Mouse (Mus musculus) c-Kit-negative CD71-positive TER-119-positive erythroid progenitor cells, embryonic 14.5 days (primary cell): Measurements from ENCODE around the gene Cep55.

Experiments
- DNase-seq: peaks from one replicate; pipeline ENCODE4 v3.0.0-alpha.2; 2013; ENCODE audit warnings: low read depth, low spot score

The Cep55 gene

DNA sequence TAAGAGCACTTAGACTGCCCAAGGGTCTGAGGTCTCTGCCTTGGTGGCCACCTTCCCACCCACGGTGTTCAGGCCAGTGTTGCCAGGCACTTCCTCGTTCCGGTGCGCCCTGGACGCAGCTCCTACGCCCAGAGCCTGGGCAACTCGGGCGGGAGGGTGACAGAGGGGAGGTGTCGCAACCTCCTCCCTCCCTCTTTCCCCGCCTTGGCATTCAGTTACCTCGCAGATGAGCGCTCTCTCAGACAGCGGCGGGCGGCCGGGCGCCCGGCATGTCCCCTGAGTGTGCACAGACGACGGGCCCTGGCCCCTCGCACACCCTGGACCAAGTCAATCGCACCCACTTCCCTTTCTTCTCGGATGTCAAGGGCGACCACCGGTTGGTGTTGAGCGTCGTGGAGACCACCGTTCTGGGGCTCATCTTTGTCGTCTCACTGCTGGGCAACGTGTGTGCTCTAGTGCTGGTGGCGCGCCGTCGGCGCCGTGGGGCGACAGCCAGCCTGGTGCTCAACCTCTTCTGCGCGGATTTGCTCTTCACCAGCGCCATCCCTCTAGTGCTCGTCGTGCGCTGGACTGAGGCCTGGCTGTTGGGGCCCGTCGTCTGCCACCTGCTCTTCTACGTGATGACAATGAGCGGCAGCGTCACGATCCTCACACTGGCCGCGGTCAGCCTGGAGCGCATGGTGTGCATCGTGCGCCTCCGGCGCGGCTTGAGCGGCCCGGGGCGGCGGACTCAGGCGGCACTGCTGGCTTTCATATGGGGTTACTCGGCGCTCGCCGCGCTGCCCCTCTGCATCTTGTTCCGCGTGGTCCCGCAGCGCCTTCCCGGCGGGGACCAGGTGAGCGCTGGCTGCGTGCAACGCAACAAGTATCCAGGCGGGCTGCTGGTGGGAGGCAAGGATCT is 42.3 kb downstream of the Cep55 start, which contains the start of gene Ffar4:
Gene Ffar4 (plus strand): TSS at position 214 of the 901 bp plus-strand sequence.
- DNase-seq = no peak

DNA sequence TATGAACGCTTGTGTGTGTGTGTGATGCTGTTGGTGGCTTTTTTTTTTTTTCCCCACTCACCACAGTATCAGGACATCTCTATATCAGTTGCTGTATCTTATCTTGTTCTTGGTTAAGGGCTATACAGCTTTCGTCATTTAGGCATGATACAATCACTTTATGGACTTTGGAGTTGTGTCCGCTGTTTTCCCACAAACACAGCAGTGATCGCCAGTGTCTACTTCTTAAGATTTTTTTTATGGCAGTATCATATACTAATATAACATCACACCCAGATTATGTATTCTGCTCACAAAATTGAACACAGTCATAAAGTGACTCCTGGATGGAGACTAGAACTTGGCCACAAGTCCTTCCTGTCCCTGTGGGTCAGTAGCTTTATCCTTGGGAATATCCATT is 53.1 kb downstream of the Cep55 start:
- DNase-seq = no peak

DNA sequence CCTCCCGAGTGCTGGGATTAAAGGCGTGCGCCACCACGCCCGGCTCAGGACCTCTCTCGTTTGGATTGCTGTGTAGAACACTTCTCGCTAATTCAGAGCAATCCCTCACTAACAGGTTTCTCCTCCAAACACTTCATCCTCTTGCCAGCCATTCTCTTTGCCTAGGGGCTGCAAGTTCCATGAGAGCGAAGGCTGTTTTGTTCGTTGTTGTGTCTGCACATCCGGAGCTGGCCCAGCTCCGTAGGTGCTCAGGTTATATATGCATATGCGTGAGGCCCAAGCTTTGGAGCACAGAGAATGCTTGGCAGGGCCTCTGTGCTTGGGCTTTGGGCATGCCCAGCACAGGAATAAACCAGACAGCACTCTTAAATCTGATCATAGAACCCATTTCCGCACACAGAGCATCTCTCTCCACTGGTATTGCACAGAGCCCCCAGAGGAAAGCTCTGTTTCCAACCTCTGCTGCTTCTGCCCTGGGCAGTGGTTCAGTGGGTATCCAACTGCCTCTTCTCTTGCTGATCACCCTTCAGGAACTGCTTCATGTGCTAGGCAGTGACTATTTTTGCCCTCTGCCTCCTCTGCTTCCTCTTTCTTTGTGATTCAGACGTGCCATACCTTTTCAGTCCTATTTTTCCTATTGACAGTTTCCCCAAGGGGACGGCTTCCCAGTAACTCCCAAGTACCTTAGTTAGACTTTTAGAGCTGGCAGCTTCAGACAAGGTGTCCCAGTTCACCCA is 54.9 kb downstream of the Cep55 start:
- DNase-seq = no peak

DNA sequence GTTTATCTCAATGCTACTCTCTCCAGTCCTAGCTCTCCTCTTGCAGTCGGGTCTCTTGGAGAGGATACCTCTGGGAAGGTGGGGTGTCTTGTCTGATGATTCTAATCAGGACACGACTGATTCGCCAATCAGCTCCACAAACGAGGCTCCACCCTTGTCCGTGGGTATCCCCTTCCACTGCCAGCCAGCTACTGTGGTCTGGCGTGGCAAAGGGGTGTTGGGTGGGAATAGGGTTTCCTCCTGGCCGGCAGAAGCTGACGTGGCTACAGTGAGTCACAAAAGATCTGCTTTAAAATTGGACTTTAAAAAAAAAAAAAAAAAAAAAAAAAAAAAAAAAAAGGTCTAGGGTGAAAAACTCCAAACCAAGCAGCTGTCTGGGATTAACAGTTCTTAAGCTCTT is 56.2 kb downstream of the Cep55 start:
- no peak for DNase-seq

DNA sequence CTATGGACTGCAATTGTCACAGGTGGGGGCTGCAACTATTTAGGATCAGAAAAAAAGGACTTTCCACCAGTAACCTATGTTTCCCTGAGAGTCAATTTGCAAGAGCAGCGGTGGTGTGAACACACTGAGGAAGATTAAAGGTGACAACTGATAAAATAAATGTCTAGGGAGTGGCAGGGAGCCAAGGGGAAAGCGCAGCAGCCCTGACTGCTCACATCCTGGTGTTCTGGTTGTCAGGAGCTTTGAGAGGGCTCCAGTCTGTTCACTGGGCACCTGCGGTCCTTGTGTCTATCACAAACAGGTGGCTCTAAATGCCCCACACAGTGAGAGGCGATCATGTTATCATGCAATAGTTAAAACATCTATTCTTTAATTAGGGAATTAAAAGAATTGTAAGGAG is 57.8 kb downstream of the Cep55 start:
- DNase-seq = no peak

DNA sequence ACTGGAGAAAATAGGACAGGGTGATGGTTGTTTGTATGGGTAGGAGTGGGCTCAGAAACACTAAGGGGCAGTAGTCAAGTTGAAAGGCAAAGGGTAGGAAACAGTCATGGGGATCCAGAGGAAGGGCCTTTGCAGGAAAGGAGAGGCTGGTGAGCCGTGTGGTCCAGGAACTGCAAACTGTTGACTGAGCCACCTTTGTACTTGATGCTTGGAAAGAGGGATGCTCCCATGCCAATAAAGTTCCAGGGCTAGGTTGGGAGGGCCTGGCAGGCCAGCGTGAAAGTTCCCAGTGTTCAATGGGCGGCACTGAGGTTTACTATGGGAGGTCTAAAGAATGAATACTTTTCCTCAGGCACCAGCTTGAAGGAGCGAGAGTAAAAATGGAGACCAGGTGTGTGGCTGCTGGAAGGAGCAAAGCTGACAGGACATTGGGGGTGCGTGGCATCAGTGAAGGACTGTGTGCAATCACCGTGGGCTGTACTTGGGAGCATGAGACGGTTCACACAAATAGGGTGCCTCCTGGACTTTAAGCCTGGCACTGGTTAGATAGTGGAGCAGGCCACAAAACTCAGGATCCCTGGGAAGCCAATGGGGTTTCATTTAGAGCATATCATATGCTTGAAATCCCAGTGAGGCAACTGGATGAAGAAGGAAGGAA is 60.2 kb downstream of the Cep55 start:
- DNase-seq = no peak

DNA sequence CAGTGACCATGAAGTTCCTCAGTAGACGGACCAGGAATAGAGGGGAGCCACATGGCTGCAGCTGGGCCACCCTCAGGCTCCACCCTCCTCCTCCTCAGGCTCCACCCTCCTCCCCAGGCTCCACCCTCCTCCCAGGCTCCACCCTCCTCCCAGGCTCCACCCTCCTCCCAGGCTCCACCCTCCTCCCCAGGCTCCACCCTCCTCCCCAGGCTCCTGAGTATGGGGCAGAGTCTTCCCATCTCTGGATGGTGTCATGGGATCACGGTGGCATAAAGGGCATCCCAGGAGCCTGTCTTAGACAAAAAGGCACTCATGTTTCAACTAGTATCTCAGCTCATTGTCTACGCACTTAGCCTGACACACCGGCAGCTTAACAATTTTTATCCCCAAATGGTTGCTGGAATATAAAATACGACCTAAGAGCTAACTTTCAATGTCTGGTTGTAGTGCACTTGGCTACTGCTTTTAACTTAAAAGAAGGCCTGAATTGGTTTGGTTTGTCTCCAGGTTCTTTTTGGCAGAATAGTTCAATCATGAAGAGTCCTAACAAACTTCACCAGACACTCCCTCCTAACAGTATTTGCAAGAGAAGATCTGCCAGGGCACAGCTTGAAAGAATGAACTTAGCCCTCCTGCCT is 65.4 kb downstream of the Cep55 start:
- DNase-seq = no peak

DNA sequence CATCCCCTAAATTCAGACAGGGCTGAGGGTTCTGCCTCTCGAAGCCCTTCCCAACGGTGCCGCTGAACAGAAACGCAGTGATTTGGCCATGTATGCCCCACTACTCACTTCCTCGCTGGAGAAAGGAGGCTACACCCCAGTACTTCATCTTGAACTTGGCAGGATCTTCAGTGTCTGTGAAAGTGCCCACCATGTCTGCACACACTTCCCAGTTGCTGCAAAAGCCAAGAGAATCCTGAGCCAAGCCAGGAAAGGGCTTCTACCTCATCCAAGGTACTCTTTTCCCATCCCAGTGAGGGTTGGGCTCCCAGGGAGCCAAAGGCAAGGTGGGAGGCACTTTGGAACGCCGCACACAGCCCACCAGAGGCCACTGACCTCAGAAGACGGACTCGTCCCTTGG is 69.1 kb downstream of the Cep55 start:
- DNase-seq = no peak
